Mouse (Mus musculus) liver, embryonic 13.5 days (tissue): Measurements from ENCODE around the gene A930033H14Rik. TPM values are rescaled to one million over a fixed set of nuclear protein-coding genes. Genes with fewer than 3 reads are reported as not detected.
A peak's percentile ranks its signal among the peaks of the same experiment; 100 is the strongest.

ENCODE experiments used
- ATAC-seq: fragments of 200-750 bp; cut with Nextera tagmentation; 2 replicates; pipeline ENCODE4 v1.8.0; 2017; ENCODE audit warnings: low read depth, mild to moderate bottlenecking, moderate number of reproducible peaks, moderate library complexity
- DNase-seq: peaks from one replicate; pipeline ENCODE4 v3.0.0; 2022
- H3K27ac ChIP-seq: fragments of 300-500 bp; sonication (generic); 2 replicates; pipeline ENCODE4 v1.5.1; 2015; ENCODE audit warnings: moderate library complexity, mild to moderate bottlenecking, inconsistent platforms
- H3K27me3 ChIP-seq: fragments of 300-500 bp; sonication (generic); 2 replicates; pipeline ENCODE4 v1.6.1; 2015; ENCODE audit warnings: mild to moderate bottlenecking, inconsistent platforms
- H3K36me3 ChIP-seq: fragments of 300-500 bp; sonication (generic); 2 replicates; pipeline ENCODE4 v1.6.1; 2015; ENCODE audit warnings: mild to moderate bottlenecking, inconsistent platforms
- H3K4me1 ChIP-seq: fragments of 300-500 bp; sonication (generic); replicated peaks from 2 replicates; pipeline ENCODE4 v1.6.1; 2015; ENCODE audit warnings: inconsistent platforms
- H3K4me2 ChIP-seq: fragments of 300-500 bp; sonication (generic); 2 replicates; pipeline ENCODE4 v1.6.1; 2015; ENCODE audit warnings: inconsistent platforms, mild to moderate bottlenecking, moderate library complexity
- H3K4me3 ChIP-seq: fragments of 300-500 bp; sonication (generic); replicated peaks from 2 replicates; pipeline ENCODE4 v1.5.1; 2015; ENCODE audit warnings: mild to moderate bottlenecking, inconsistent platforms
- H3K9ac ChIP-seq: fragments of 300-500 bp; sonication (generic); 2 replicates; pipeline ENCODE4 v1.6.1; 2015; ENCODE audit warnings: mild to moderate bottlenecking, inconsistent platforms
- H3K9me3 ChIP-seq: fragments of 300-500 bp; sonication (generic); replicated peaks from 2 replicates; pipeline ENCODE4 v1.6.1; 2016; ENCODE audit warnings: inconsistent platforms
- WGBS: fragments of 180-500 bp; shearing (Covaris S2); methylation state at CpG from one replicate; pipeline ENCODE4 v1.1.7; 2015; ENCODE audit not compliant: insufficient replicate concordance; 5-methylcytosine and 5-hydroxymethylcytosine counted together
- polyA plus RNA-seq: library from polyadenylated mRNA; unstranded; fragments of >200 nt; fragmentation: Nextera tagmentation; extraction: Ambion mirVana; gene quantifications from 2 replicates; pipeline ENCODE4 v1.2.1, GENCODE M21; 2015

A930033H14Rik gene
- polyA plus RNA-seq, 1 experiment from 2014 or later, result 0.39 TPM

- H3K9me3 ChIP-seq, result no peaks in the 10 kb centered on the region
- H3K4me1 ChIP-seq, result peaks cover 7% of the 10 kb centered on the region
- H3K27ac ChIP-seq, result no peak overlapping the region
- H3K9ac ChIP-seq, result no peak overlapping the region
- no peak overlapping the region for H3K4me3 ChIP-seq
- no peak for ATAC-seq
- DNase-seq, result no peak
- H3K4me2 ChIP-seq, result no peak overlapping the region
- WGBS, result 81% methylated on average over 5 of the region's 5 CpGs
- H3K36me3 ChIP-seq, result peaks cover 3% of the 10 kb centered on the region; the same call in 1 of the 2 replicates
- H3K27me3 ChIP-seq, result no peaks in the 10 kb centered on the region
Measured at GRCm38 (mm10) chr10:69225471-69225870, 12.6 kb upstream of the A930033H14Rik start.

- DNase-seq, result no peak
- peaks cover 3% of the 10 kb centered on the region; the same call in 1 of the 2 replicates for H3K36me3 ChIP-seq
- no peaks in the 10 kb centered on the region for H3K9me3 ChIP-seq
- H3K27ac ChIP-seq, result no peak overlapping the region
- WGBS, result 71% methylated on average over 7 of the region's 7 CpGs
- no peak overlapping the region for H3K9ac ChIP-seq
- H3K4me3 ChIP-seq, result no peak overlapping the region
- H3K4me2 ChIP-seq, result no peak overlapping the region
- H3K4me1 ChIP-seq, result peaks cover 15% of the 10 kb centered on the region
- ATAC-seq, result no peak
- H3K27me3 ChIP-seq, result no peaks in the 10 kb centered on the region
Measured at GRCm38 (mm10) chr10:69224276-69224675, 11.4 kb upstream of the A930033H14Rik start.

- ATAC-seq, result no peak
- WGBS, result 83% methylated on average over 4 of the region's 4 CpGs
- H3K4me1 ChIP-seq, result peaks cover 26% of the 10 kb centered on the region
- H3K36me3 ChIP-seq, result peaks cover 3% of the 10 kb centered on the region; the same call in 1 of the 2 replicates
- H3K27me3 ChIP-seq, result no peaks in the 10 kb centered on the region
- H3K27ac ChIP-seq, result no peak overlapping the region
- no peak overlapping the region for H3K4me2 ChIP-seq
- no peak for DNase-seq
- no peak overlapping the region for H3K4me3 ChIP-seq
- H3K9ac ChIP-seq, result no peak overlapping the region
- H3K9me3 ChIP-seq, result no peaks in the 10 kb centered on the region
Measured at GRCm38 (mm10) chr10:69223232-69223631, 10.3 kb upstream of the A930033H14Rik start.

- Histone ChIP-seq H3K9ac (no peak overlapping the region), H3K9me3 (no peaks in the 10 kb centered on the region), H3K27ac (no peak overlapping the region), H3K27me3 (no peaks in the 10 kb centered on the region), H3K4me3 (no peak overlapping the region), H3K4me2 (no peak overlapping the region), H3K36me3 (peaks cover 6% of the 10 kb centered on the region; the same call in 1 of the 2 replicates), H3K4me1 (peaks cover 28% of the 10 kb centered on the region)
- ATAC-seq, result peak; percentile 72
- DNase-seq, result no peak
- WGBS, result 12% methylated on average over 3 of the region's 3 CpGs
Measured at GRCm38 (mm10) chr10:69221955-69222354, 9.1 kb upstream of the A930033H14Rik start.

GRCm38 (mm10) chr10:69221148-69221547 is 8.2 kb upstream of the A930033H14Rik start:
- H3K4me3 ChIP-seq, result no peak overlapping the region
- 80% methylated on average over 9 of the region's 9 CpGs for WGBS
- H3K9me3 ChIP-seq, result no peaks in the 10 kb centered on the region
- no peak overlapping the region for H3K9ac ChIP-seq
- no peak for DNase-seq
- H3K4me1 ChIP-seq, result peaks cover 28% of the 10 kb centered on the region
- H3K36me3 ChIP-seq, result peaks cover 6% of the 10 kb centered on the region; the same call in 1 of the 2 replicates
- ATAC-seq, result no peak
- no peak overlapping the region for H3K27ac ChIP-seq
- H3K27me3 ChIP-seq, result no peaks in the 10 kb centered on the region
- no peak overlapping the region for H3K4me2 ChIP-seq

GRCm38 (mm10) chr10:69220296-69220695 is 7.4 kb upstream of the A930033H14Rik start:
- no peaks in the 10 kb centered on the region for H3K9me3 ChIP-seq

GRCm38 (mm10) chr10:69219289-69219626 is 6.4 kb upstream of the A930033H14Rik start:
- ATAC-seq (no peak), DNase-seq (no peak)
- H3K27me3 ChIP-seq, result 0 out of 2 replicates have a peak, but pooled peaks cover under 1% of the 10 kb centered on the region
- H3K27ac ChIP-seq, result no peak overlapping the region
- H3K4me2 ChIP-seq, result no peak overlapping the region
- WGBS, result 39% methylated on average over 2 of the region's 2 CpGs
- H3K9ac ChIP-seq, result no peak overlapping the region
- H3K36me3 ChIP-seq, result 0 out of 2 replicates have a peak, but pooled peaks cover 3% of the 10 kb centered on the region
- H3K4me1 ChIP-seq, result peaks cover 31% of the 10 kb centered on the region
- H3K9me3 ChIP-seq, result no peaks in the 10 kb centered on the region
- no peak overlapping the region for H3K4me3 ChIP-seq

More at GRCm38 (mm10) chr10:69220296-69220695, 7.4 kb upstream of the A930033H14Rik start:
- peaks cover 6% of the 10 kb centered on the region; the same call in 1 of the 2 replicates for H3K36me3 ChIP-seq
- H3K27ac ChIP-seq, result no peak overlapping the region
- no peaks in the 10 kb centered on the region for H3K27me3 ChIP-seq
- H3K4me2 ChIP-seq, result no peak overlapping the region
- 73% methylated on average over 6 of the region's 6 CpGs for WGBS
- no peak overlapping the region for H3K9ac ChIP-seq
- H3K4me3 ChIP-seq, result no peak overlapping the region
- ATAC-seq (no peak), DNase-seq (no peak)
- H3K4me1 ChIP-seq, result peaks cover 28% of the 10 kb centered on the region

GRCm38 (mm10) chr10:69218458-69219288 is 5.8 kb upstream of the A930033H14Rik start:
- Histone ChIP-seq H3K27ac (no peak overlapping the region), H3K4me1 (peaks cover 37% of the 10 kb centered on the region), H3K4me2 (0 out of 2 replicates have a peak overlapping the region, but pooled peaks have one; percentile 2), H3K4me3 (no peak overlapping the region), H3K36me3 (0 out of 2 replicates have a peak, but pooled peaks cover 3% of the 10 kb centered on the region), H3K27me3 (peaks cover 6% of the 10 kb centered on the region), H3K9me3 (no peaks in the 10 kb centered on the region), H3K9ac (no peak overlapping the region)
- DNase-seq, result peak; percentile 3
- peak; percentile 63 for ATAC-seq
- 43% methylated on average over 14 of the region's 14 CpGs for WGBS

GRCm38 (mm10) chr10:69217127-69217690 is 4.3 kb upstream of the A930033H14Rik start:
- WGBS, result 73% methylated on average over 4 of the region's 4 CpGs
- no peak for DNase-seq
- no peak overlapping the region for H3K27ac ChIP-seq
- no peak overlapping the region for H3K9ac ChIP-seq
- H3K9me3 ChIP-seq, result no peaks in the 10 kb centered on the region
- H3K27me3 ChIP-seq, result peaks cover 21% of the 10 kb centered on the region
- peaks cover 48% of the 10 kb centered on the region for H3K4me1 ChIP-seq
- H3K36me3 ChIP-seq, result 0 out of 2 replicates have a peak, but pooled peaks cover 3% of the 10 kb centered on the region
- H3K4me3 ChIP-seq, result no peak overlapping the region
- no peak for ATAC-seq
- no peak overlapping the region for H3K4me2 ChIP-seq

GRCm38 (mm10) chr10:69213986-69214385 is 1.1 kb upstream of the A930033H14Rik start:
- Histone ChIP-seq H3K9ac (peak overlapping the region; percentile 74), H3K9me3 (no peaks in the 10 kb centered on the region), H3K27me3 (peaks cover 33% of the 10 kb centered on the region), H3K4me2 (peak overlapping the region; percentile 75), H3K27ac (peak overlapping the region; percentile 87), H3K36me3 (0 out of 2 replicates have a peak, but pooled peaks cover 5% of the 10 kb centered on the region), H3K4me1 (peaks cover 43% of the 10 kb centered on the region), H3K4me3 (peak overlapping the region; percentile 61)
- WGBS, result 13% methylated on average over 5 of the region's 5 CpGs
- ATAC-seq, result peak; percentile 32; the same call in 1 of the 2 replicates
- peak; percentile 36 for DNase-seq

- H3K9me3 ChIP-seq, result no peaks in the 10 kb centered on the region
- peak overlapping the region; percentile 61 for H3K4me3 ChIP-seq
- peaks cover 38% of the 10 kb centered on the region for H3K4me1 ChIP-seq
- H3K4me2 ChIP-seq, result peak overlapping the region; percentile 75
- peak overlapping the region; percentile 87 for H3K27ac ChIP-seq
- whole genome bisulfite sequencing, result under 1% methylated on average over 21 of the region's 21 CpGs
- H3K9ac ChIP-seq, result peak overlapping the region; percentile 74
- H3K27me3 ChIP-seq, result peaks cover 33% of the 10 kb centered on the region
- H3K36me3 ChIP-seq, result 0 out of 2 replicates have a peak, but pooled peaks cover 5% of the 10 kb centered on the region
- DNase-seq (peak; percentile 8), ATAC-seq (peak; percentile 49; the same call in 1 of the 2 replicates)
Measured at GRCm38 (mm10) chr10:69213451-69213877, 566 bp upstream of the A930033H14Rik start.
